Mouse (Mus musculus): ENCODE measurements around the gene Vgll4.

Gene Vgll4

GRCm38 (mm10) chr6:114920523-114921445 lies 49.0 kb downstream of the Vgll4 start:
- CTCF ChIA-PET = interaction anchor here (0.6 to 1.3 kb wide), 2 partner anchors 8 to 28 kb away, joined by 4 read pairs; no protein-coding TSS in a partner anchor

- CTCF ChIA-PET = interaction anchor here (1.3 kb wide), 1 partner anchor 27 kb away, joined by 4 read pairs; no protein-coding TSS in a partner anchor
Observed at GRCm38 (mm10) chr6:114919670-114920313, 50.0 kb downstream of the Vgll4 start.

GRCm38 (mm10) chr6:114918994-114919393 lies 50.8 kb downstream of the Vgll4 start:
- CTCF ChIA-PET = interaction anchor here (1.3 to 1.5 kb wide), 2 partner anchors 9 to 26 kb away, joined by 4 read pairs; no protein-coding TSS in a partner anchor

- CTCF ChIA-PET = interaction anchor here (0.7 to 1.5 kb wide), 2 partner anchors 10 to 45 kb away, joined by 3 to 4 read pairs; no protein-coding TSS in a partner anchor
Observed at GRCm38 (mm10) chr6:114917770-114918635, 51.8 kb downstream of the Vgll4 start.

GRCm38 (mm10) chr6:114917129-114917528 lies 52.7 kb downstream of the Vgll4 start:
- CTCF ChIA-PET = interaction anchor here (0.7 to 1.0 kb wide), 2 partner anchors 22 to 44 kb away, joined by 3 to 8 read pairs; no protein-coding TSS in a partner anchor

GRCm38 (mm10) chr6:114916715-114916992 lies 53.1 kb downstream of the Vgll4 start:
- CTCF ChIA-PET = interaction anchor here (1.0 kb wide), 1 partner anchor 22 kb away, joined by 8 read pairs; no protein-coding TSS in a partner anchor

GRCm38 (mm10) chr6:114915915-114916714 lies 53.7 kb downstream of the Vgll4 start:
- CTCF ChIA-PET = interaction anchor here (0.7 to 1.0 kb wide), 2 partner anchors 12 to 21 kb away, joined by 4 to 8 read pairs; no protein-coding TSS in a partner anchor

GRCm38 (mm10) chr6:114914041-114914716 lies 55.6 kb downstream of the Vgll4 start:
- CTCF ChIA-PET = interaction anchor here (1.2 kb wide), 1 partner anchor 135 kb away, joined by 3 read pairs; no protein-coding TSS in a partner anchor

- CTCF ChIA-PET = interaction anchor here (0.7 kb wide), 1 partner anchor 8 kb away, joined by 4 read pairs; no protein-coding TSS in a partner anchor
Observed at GRCm38 (mm10) chr6:114913142-114913541, 56.7 kb downstream of the Vgll4 start.

- CTCF ChIA-PET = no interaction called here
Observed at GRCm38 (mm10) chr6:114911540-114911939, 58.3 kb downstream of the Vgll4 start.

- CTCF ChIA-PET = no interaction called here
Observed at GRCm38 (mm10) chr6:114909801-114910200, 60.0 kb downstream of the Vgll4 start.

- CTCF ChIA-PET = no interaction called here
Observed at GRCm38 (mm10) chr6:114907459-114907858, 62.3 kb downstream of the Vgll4 start.

- CTCF ChIA-PET = interaction anchor here (0.8 to 0.9 kb wide), 2 partner anchors 17 to 18 kb away, joined by 3 read pairs; no protein-coding TSS in a partner anchor
Observed at GRCm38 (mm10) chr6:114906209-114906608, 63.6 kb downstream of the Vgll4 start.

- CTCF ChIA-PET = no interaction called here
Observed at GRCm38 (mm10) chr6:114905253-114906028, 64.4 kb downstream of the Vgll4 start.

- CTCF ChIA-PET = no interaction called here
Observed at GRCm38 (mm10) chr6:114904818-114905217, 65.0 kb downstream of the Vgll4 start.

- CTCF ChIA-PET = no interaction called here
Observed at GRCm38 (mm10) chr6:114904233-114904632, 65.6 kb downstream of the Vgll4 start.

- CTCF ChIA-PET = interaction anchor here (0.9 kb wide), 1 partner anchor 28 kb away, joined by 4 read pairs; no protein-coding TSS in a partner anchor
Observed at GRCm38 (mm10) chr6:114901921-114902320, 67.9 kb downstream of the Vgll4 start.

- CTCF ChIA-PET = interaction anchor here (0.7 to 0.9 kb wide), 2 partner anchors 22 to 27 kb away, joined by 3 to 4 read pairs; no protein-coding TSS in a partner anchor
Observed at GRCm38 (mm10) chr6:114901321-114901824, 68.4 kb downstream of the Vgll4 start.

- CTCF ChIA-PET = interaction anchor here (0.5 kb wide), 1 partner anchor 685 kb away, joined by 3 read pairs; no protein-coding TSS in a partner anchor
Observed at GRCm38 (mm10) chr6:114900194-114900593, 69.6 kb downstream of the Vgll4 start.
